Comparison of ENCODE assay signal across 18 mouse cellular contexts in the genomic region with DNA sequence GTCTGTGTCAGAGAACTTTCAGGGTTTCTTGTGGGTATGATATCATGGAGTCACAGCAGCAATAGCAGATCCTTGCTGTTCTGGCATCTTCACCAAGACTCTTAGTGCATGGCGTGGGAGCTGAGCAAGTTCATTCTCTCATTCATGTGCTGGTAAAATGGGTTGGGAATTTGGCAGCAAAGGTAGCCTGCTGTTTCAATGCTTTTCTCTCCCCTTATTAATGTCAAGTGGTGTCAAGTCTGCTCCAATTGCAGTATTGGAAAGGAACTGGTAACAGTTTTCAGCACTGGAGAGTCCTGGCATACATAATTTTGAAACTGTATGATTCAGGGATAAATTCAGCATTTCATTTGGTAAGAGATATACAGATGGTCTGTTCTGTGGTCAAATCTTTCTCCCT.
"Had no signal": no experiment of that assay in that cellular context is flagged by ENCODE, and none has a peak within 500 bp of the region (broad histone marks: within the 10 kb centered on the region; RNA-seq: fewer than 3 reads in every experiment).

No protein-coding gene starts in this region.

- DNase-seq: kidney, postnatal 14 days; layer of hippocampus, adult 9-11 months; liver; lung, adult 18-20 months; lung, postnatal 10 days; lung, postnatal 36 days; thymus, adult 18-20 months; thymus, postnatal 36 days had no signal

- H3K4me1 ChIP-seq: limb, embryonic 10.5 days; limb, embryonic 13.5 days; liver, embryonic 12.5 days; liver, embryonic 15.5 days; lung, embryonic 15.5 days; megakaryocyte, embryonic 14.5 days; midbrain, embryonic 13.5 days had no signal

- H3K4me2 ChIP-seq: limb, embryonic 13.5 days; liver, embryonic 12.5 days; liver, embryonic 15.5 days; lung, embryonic 15.5 days; midbrain, embryonic 13.5 days had no signal

- H3K9ac ChIP-seq: limb, embryonic 13.5 days; liver, embryonic 12.5 days; liver, embryonic 15.5 days; lung, embryonic 15.5 days; midbrain, embryonic 13.5 days had no signal

- ATAC-seq: liver, embryonic 12.5 days; midbrain, embryonic 13.5 days; midbrain, embryonic 16.5 days had no signal

- H3K27ac ChIP-seq: layer of hippocampus, adult 2 months; limb, embryonic 10.5 days; limb, embryonic 13.5 days; liver, embryonic 12.5 days; liver, embryonic 15.5 days; lung, embryonic 15.5 days; midbrain, embryonic 10.5 days; midbrain, embryonic 13.5 days had no signal

- H3K27me3 ChIP-seq: limb, embryonic 13.5 days; liver, embryonic 12.5 days; liver, embryonic 15.5 days; lung, embryonic 15.5 days; megakaryocyte, embryonic 14.5 days; midbrain, embryonic 13.5 days had no signal

- H3K36me3 ChIP-seq: limb, embryonic 10.5 days; limb, embryonic 13.5 days; liver, embryonic 12.5 days; liver, embryonic 15.5 days; lung, embryonic 15.5 days; midbrain, embryonic 10.5 days; midbrain, embryonic 13.5 days had no signal

- H3K9me3 ChIP-seq: limb, embryonic 10.5 days; limb, embryonic 13.5 days; liver, embryonic 12.5 days; liver, embryonic 15.5 days; lung, embryonic 15.5 days; megakaryocyte, embryonic 14.5 days; midbrain, embryonic 10.5 days; midbrain, embryonic 13.5 days had no signal

- H3K4me3 ChIP-seq: layer of hippocampus, adult 2 months; limb, embryonic 10.5 days; limb, embryonic 13.5 days; liver, embryonic 12.5 days; liver, embryonic 15.5 days; lung, embryonic 15.5 days; megakaryocyte, embryonic 14.5 days; midbrain, embryonic 10.5 days; midbrain, embryonic 13.5 days had no signal
